Mouse (Mus musculus) neutrophil, adult 65 days (primary cell): Measurements from ENCODE around the gene Trappc1. TPM values are rescaled to one million over a fixed set of nuclear protein-coding genes. Genes with fewer than 3 reads are reported as not detected.

ENCODE experiments used
- total RNA-seq: library from RNA; stranded (reverse); gene quantifications from 2 replicates; pipeline ENCODE4 v1.2.4, GENCODE M21; 2023

The Trappc1 gene
- 39.8 and 44.7 TPM in 2 replicates for total RNA-seq

DNA sequence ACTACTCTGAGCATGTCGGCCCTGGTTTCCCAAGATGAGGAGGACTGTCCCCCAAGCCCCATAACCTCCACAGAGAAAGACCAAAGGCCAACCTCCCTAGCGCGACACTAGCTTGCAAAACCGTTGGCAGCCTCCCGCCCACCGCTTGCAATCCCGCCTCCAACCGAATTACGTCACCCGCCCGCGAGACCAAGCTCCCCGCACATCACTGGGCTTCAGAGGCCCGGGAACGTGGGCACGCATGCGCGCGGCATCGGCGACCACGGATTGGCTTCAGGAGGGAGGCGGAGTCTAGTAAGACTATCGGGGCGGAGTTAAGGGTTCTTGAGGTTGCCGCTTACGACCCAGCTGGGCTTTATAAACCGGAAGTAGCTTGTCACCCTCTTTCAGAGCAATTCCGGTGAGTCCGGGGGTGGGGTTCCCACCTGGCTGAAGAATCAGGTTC lies at the start of gene Trappc1, which contains the start of gene Cntrob:
TSS of gene Trappc1 (plus strand) at position 314 of the 445 bp plus-strand sequence.
TSS of gene Cntrob (minus strand) at position 109 of the 445 bp plus-strand sequence.

DNA sequence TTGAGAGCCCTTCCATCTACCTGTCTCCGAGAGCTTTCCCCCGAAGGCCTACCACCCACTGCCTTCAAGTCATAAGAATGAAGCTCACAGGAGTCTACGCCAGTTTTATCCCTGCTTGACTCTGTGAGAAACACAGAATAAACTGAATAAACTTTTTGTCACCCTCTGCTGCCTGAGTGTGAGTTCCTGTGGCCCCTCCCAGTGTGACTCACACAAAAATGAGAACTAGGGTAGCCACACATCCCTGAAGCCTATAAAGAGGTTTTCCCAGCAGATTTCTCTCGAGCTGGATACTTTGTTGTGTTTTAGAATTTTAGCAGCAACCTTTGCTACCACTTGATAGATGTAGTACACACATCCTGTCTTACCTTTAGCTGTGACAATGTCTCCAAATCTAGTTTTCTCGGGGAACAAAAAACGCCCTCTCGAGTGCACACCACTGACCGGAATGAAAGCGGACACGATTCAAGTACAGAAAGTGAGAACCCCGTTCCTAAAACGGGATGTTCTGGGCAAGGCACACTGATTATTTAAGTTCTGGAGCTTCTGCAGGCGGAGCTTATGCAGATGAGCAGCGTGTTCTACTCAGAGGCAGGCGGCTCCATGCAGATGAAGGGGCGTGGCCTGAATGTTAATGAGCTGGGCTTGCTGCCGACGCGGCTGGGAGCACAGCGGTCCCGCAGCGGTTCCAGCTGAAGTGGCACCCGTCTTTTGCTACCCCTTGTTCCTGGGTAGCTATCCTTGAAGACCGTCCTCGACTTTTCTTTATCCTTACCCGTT lies 2.0 kb downstream of the Trappc1 start, which contains the start of gene Kcnab3:
TSS of gene Kcnab3 (plus strand) at position 631 of the 780 bp plus-strand sequence.

DNA sequence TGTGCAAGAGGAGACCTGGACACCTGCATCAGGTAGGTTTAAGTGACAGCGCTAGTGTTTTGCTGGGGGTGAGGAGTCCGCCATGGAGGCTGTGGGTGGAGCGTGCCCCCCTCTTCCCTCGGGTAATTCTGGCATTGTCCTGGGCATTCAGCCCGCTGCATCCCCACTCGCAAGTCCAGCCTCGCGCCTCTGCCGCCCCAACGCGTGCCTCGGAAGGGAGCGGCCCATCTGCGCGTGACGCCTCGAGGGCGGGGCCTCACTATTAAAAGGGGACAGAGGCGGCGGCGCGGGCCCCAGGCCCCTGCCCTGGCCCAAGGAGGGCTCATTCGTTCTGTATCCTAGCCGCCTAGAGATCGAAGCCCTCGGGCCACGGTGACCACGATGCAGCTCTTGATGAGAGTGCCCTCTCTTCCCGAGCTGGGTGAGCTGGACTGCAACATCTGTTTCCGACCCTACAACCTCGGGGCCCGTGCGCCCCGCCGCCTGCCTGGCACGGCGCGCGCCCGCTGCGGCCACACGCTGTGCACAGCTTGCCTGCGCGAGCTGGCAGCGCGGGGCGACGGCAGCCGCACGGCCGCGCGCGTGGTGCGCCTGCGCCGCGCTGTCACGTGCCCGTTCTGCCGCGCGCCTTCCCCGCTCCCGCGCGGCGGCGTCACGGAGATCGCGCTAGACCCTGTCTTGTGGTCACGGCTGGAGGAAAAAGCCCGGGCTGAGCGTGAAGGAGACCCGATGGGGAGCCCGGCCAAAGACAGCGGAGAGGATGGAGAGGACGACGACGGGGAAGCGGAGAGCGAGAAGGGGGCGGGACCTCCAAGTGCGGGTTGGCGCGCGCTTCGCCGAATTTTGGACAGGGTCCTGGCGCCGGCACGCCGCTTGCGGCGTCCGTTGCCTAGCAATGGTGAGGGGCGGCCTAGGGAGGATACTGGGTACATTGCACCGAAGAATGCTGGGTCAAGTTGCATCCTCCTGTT lies 16.7 kb downstream of the Trappc1 start, which contains the start of gene Rnf227:
TSS of gene Rnf227 (plus strand) at position 301 of the 971 bp plus-strand sequence.

DNA sequence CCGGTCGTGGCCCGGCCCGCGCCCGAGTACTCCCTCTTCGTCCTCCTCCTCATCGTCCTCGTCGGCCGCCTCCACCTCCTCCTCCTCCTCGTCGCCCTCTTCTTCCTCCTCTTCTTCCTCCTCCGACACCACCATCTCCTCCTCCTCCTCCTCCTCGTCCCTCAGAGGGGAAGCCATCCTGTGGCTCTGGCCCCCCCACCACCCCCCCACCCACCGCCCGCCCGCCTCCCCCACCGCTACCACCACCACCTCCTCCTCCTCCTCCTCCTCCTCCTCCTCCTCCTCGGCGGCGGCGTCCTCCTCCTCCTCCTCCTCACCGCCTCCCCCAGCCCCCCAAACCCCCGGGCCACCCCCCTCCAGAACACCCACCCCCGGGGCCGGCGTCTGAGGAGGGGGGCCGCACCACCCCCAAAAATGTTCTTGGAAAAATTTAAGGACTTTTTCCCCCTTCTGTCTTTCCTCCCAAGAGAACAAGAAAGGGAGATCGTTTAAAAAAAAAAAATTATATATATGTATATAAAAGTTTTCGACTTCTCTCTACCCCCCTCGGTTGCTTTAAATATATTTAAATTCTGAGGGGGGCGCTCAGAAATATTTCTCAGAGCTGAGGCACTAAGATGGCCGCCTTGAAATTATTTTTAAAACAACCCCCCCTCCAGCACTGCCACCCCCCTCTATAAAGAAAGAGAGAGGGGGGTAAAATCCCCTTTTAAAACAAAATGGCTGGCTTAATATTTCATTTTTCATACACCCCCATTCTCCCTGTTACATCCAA lies 45.6 kb downstream of the Trappc1 start, which contains the start of gene Chd3:
TSS of gene Chd3 (minus strand) at position 192 of the 775 bp plus-strand sequence.

Other genes starting within 250 kb of the Trappc1 start
- 204 and 249 TPM in 2 replicates for gene Vamp2, start 235.5 kb upstream of the Trappc1 start, total RNA-seq
- gene Per1, start 228.8 kb upstream of the Trappc1 start, total RNA-seq, result 481 and 552 TPM in 2 replicates
- not detected in 2 replicates for gene Hes7, start 203.6 kb upstream of the Trappc1 start, total RNA-seq
- not detected in 2 replicates for gene 9130213A22Rik, start 201.4 kb upstream of the Trappc1 start, total RNA-seq
- not detected in 2 replicates for gene Aloxe3, start 198.1 kb upstream of the Trappc1 start, total RNA-seq
- gene Alox12b, start 167.0 kb upstream of the Trappc1 start, total RNA-seq, result not detected in 2 replicates
- 0.13 TPM in 1 of 2 replicates, not detected in the other for gene Alox8, start 126.1 kb upstream of the Trappc1 start, total RNA-seq
- not detected in 2 replicates for gene Gucy2e, start 86.9 kb upstream of the Trappc1 start, total RNA-seq
- 10.1 and 10.6 TPM in 2 replicates for gene Cntrob, start 205 bp upstream of the Trappc1 start, total RNA-seq
- gene Kcnab3, start 2.3 kb downstream of the Trappc1 start, total RNA-seq, result 0.52 TPM in 1 of 2 replicates, not detected in the other
- 0.66 and 0.93 TPM in 2 replicates for gene Rnf227, start 16.5 kb downstream of the Trappc1 start, total RNA-seq
- gene Chd3, start 45.4 kb downstream of the Trappc1 start, total RNA-seq, result 11.1 and 13.1 TPM in 2 replicates
- 20.3 and 25.1 TPM in 2 replicates for gene Naa38, start 71.5 kb downstream of the Trappc1 start, total RNA-seq
- 27.9 and 30.6 TPM in 2 replicates for gene Cyb5d1, start 71.7 kb downstream of the Trappc1 start, total RNA-seq
- gene Tmem88, start 74.3 kb downstream of the Trappc1 start, total RNA-seq, result 3.1 and 3.2 TPM in 2 replicates
- 256 and 289 TPM in 2 replicates for gene Kdm6b, start 89.7 kb downstream of the Trappc1 start, total RNA-seq
- 2.1 and 6.3 TPM in 2 replicates for gene Dnah2, start 225.1 kb downstream of the Trappc1 start, total RNA-seq
- gene Efnb3, start 236.2 kb downstream of the Trappc1 start, total RNA-seq, result 0.23 and 0.28 TPM in 2 replicates